In the genomic region with DNA sequence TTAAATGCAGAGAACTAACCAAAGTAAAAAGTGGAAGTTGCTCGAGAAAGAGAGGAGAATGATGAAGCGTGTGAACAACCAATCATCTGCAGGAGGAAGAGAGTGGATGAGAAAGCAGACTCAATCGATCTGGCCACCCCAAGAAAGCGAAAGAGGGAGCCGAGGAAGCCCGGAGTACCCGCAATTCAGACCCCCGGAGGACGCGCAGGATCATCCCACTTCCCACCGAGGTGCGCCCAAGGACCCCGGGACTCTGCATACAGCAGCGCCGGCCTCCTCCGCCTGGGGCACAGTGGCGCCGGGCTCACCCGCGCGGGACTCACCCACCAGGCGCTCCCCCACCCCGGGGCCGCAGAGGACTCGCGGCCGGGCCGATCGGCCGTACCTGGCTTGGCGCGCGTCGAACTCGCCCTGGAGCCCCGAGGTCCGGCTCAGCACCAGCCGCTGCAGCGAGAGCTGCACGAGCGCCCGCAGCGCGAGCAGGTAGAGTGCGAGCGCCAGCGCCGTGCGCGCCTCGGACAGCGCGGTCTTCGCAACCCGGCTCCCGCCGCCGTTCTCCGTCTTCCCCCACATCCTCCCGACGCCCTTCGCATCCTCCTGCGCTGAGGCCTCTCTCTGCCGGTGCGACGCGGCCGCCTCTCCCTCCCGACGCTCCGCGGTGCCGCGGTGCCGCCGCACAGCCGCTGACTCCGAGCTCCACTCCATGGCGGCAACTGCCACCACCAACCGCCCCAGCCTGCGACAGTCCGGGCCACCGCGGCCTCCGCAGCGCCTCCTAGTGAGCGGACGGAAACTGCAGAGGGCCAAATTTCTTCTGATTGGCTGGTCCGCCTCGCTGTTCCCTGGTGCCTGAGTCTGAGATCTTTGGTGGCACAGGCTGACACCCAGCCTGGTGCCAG, we compare ENCODE assay signal across 8 mouse cellular contexts. TPM values are rescaled to one million over a fixed set of nuclear protein-coding genes. Genes with fewer than 3 reads are reported as not detected.
A peak's percentile ranks its signal among the peaks of the same experiment; 100 is the strongest.
DNase-seq lines count a peak whose midpoint lies in the region; ATAC-seq and TF ChIP-seq lines count a peak whose summit lies in the region.

Gene Ermp1 (minus strand): TSS at position 765 of the 899 bp plus-strand sequence.

- H3K27ac ChIP-seq in hindbrain, embryonic 14.5 days: peak within 1 kb of the TSS; percentile 94

- peak; percentile 98 for ATAC-seq in Patski
- peak; percentile 97 for ATAC-seq in hindbrain, embryonic 14.5 days (ENCODE audit: low FRiP score)

- POLR2A ChIA-PET in Patski (lab: Charles Lee): no interaction called here

- TF ChIP-seq CTCF in Patski (IDR thresholded peaks at IDR 0.05): peak; percentile 100

- in situ Hi-C loops in Patski (cut with MboI; ENCODE audit: low pct_unique_long_range_greater_than_20kb): no loop called here

- peak within 1 kb of the TSS; percentile 82 for H3K4me3 ChIP-seq in hindbrain, embryonic 14.5 days (replicated peaks; ENCODE audit: low read length)

- H3K9me3 ChIP-seq in hindbrain, embryonic 14.5 days (ENCODE audit: control insufficient read depth, low read length): no peaks in the 10 kb centered on the region

- peak within 1 kb of the TSS; percentile 65 for H3K4me2 ChIP-seq in hindbrain, embryonic 14.5 days (replicated peaks)

- no peaks in the 10 kb centered on the region for H3K4me1 ChIP-seq in hindbrain, embryonic 14.5 days (replicated peaks; ENCODE audit: control insufficient read depth, insufficient read depth, low read length)

- peak within 1 kb of the TSS; percentile 79 for H3K9ac ChIP-seq in hindbrain, embryonic 14.5 days

- under 1% methylated on average over 86 of the region's 90 CpGs for WGBS in hindbrain, embryonic 14.5 days

- CTCF ChIA-PET in Patski (lab: Charles Lee): interaction anchor here (1.0 kb wide), 1 partner anchor 34 kb away, joined by 3 read pairs; no protein-coding TSS in a partner anchor

- no peaks in the 10 kb centered on the region for H3K36me3 ChIP-seq in hindbrain, embryonic 14.5 days (replicated peaks; ENCODE audit: control insufficient read depth, insufficient read depth)

- DNase-seq in Patski (ENCODE audit: low read depth, low spot score): peak; percentile 51
- peak; percentile 99 for DNase-seq in cerebellum, postnatal 14 days
- DNase-seq in frontal cortex, postnatal 25 days (ENCODE audit: low spot score in 2 of 2): peak; percentile 98 to 99
- peak; percentile 95 for DNase-seq in hindbrain, embryonic 14.5 days (ENCODE audit: low spot score)
- peak; percentile 97 to 99 for DNase-seq in layer of hippocampus, postnatal 36 days
- peak; percentile 97 for DNase-seq in lung, postnatal 36 days
- peak; percentile 95 for DNase-seq in retina, postnatal 1 day
- peak; percentile 91 to 98 for DNase-seq in urinary bladder, adult 18-20 months (ENCODE audit: low spot score in 2 of 2)

- no peaks in the 10 kb centered on the region for H3K27me3 ChIP-seq in Patski
- H3K27me3 ChIP-seq in hindbrain, embryonic 14.5 days (ENCODE audit: control insufficient read depth, insufficient read depth, low read length): no peaks in the 10 kb centered on the region

RNA-seq across cellular contexts. Expression of gene Ermp1, which starts in this region (rescaled TPM):
- 94.4 TPM for polyA plus RNA-seq in Patski (2021)
- polyA plus RNA-seq in hindbrain, embryonic 14.5 days (2014; fragmentation: Nextera tagmentation; extraction: Ambion mirVana): 9.6 and 10.8 TPM in 2 replicates
- total RNA-seq in layer of hippocampus, postnatal 36 days (2021): 10 to 100 TPM; 53.5 to 61.2 TPM

Comparison
In these comparisons a context has a peak if more than half of its experiments do, and no peak if none do; other contexts are left out.
1. Peak in every context shown above with its lines: DNase-seq, ATAC-seq, H3K4me3 ChIP-seq and H3K27ac ChIP-seq.